10 mouse cellular contexts compared by ENCODE assay signal in genomic region chr5:125021298-125021697, GRCm38 (mm10). TPM values are rescaled to one million over a fixed set of nuclear protein-coding genes. Genes with fewer than 3 reads are reported as not detected.
A peak's percentile ranks its signal among the peaks of the same experiment; 100 is the strongest.
DNase-seq lines count a peak whose midpoint lies in the region; ATAC-seq and TF ChIP-seq lines count a peak whose summit lies in the region.
"Had no signal": no experiment of that assay in that cellular context is flagged by ENCODE, and none has a peak within 500 bp of the region (broad histone marks: within the 10 kb centered on the region; RNA-seq: fewer than 3 reads in every experiment).

No protein-coding gene starts in this region.

- intact Hi-C loops in heart, postnatal 36 days (cut with DNase I) = no loop called here

- TF ChIP-seq CTCF in intestine, postnatal 0 days (IDR thresholded peaks at IDR 0.05; ENCODE audit: low read depth) = no peak

- no peak for ATAC-seq in intestine, postnatal 0 days

- peak; percentile 44 for DNase-seq in kidney, adult 9 months
- no peak for DNase-seq in kidney, postnatal 14 days
- DNase-seq in NIH3T3 (ENCODE audit: low read depth) = peak; percentile 21
- peak; percentile 89 for DNase-seq in cerebellum, adult 11-12 months
- DNase-seq in heart, postnatal 36 days = peak; percentile 65 to 66
- DNase-seq in frontal cortex, postnatal 36 days (ENCODE audit: low spot score in 2 of 2) = no peak
- DNase-seq in thymus, adult 18-20 months = no peak

- no peaks in the 10 kb centered on the region for H3K9me3 ChIP-seq in intestine, postnatal 0 days (ENCODE audit: control insufficient read depth)
- H3K9me3 ChIP-seq: neural tube, embryonic 12.5 days had no signal

- 80% methylated on average over 11 of the region's 11 CpGs for WGBS in intestine, postnatal 0 days

- H3K36me3 ChIP-seq in intestine, postnatal 0 days (ENCODE audit: control insufficient read depth, insufficient read depth) = peaks cover 89% of the 10 kb centered on the region

- H3K4me3 ChIP-seq in intestine, postnatal 0 days (ENCODE audit: low read depth, low read length) = no peak overlapping the region
- H3K4me3 ChIP-seq: erythroblast, embryonic 14.5 days; neural tube, embryonic 12.5 days had no signal

- no peak overlapping the region for H3K27ac ChIP-seq in intestine, postnatal 0 days (ENCODE audit: low read depth, low read length)
- H3K27ac ChIP-seq: neural tube, embryonic 12.5 days had no signal

- no peaks in the 10 kb centered on the region for H3K27me3 ChIP-seq in intestine, postnatal 0 days (replicated peaks; ENCODE audit: control insufficient read depth, insufficient read depth, low read length)
- H3K27me3 ChIP-seq: neural tube, embryonic 12.5 days had no signal

- H3K9ac ChIP-seq in intestine, postnatal 0 days (ENCODE audit: low read depth, low read length) = no peak overlapping the region
- H3K9ac ChIP-seq: neural tube, embryonic 12.5 days had no signal

- H3K4me1 ChIP-seq in intestine, postnatal 0 days (replicated peaks; ENCODE audit: control insufficient read depth, insufficient read depth, low read length) = no peaks in the 10 kb centered on the region
- H3K4me1 ChIP-seq: neural tube, embryonic 12.5 days had no signal

- no peak overlapping the region for H3K4me2 ChIP-seq in intestine, postnatal 0 days (replicated peaks; ENCODE audit: low read depth)
- H3K4me2 ChIP-seq: neural tube, embryonic 12.5 days had no signal

RNA-seq across cellular contexts. Expression of gene Rflna, which starts 18.3 kb away (rescaled TPM):
- under 1 TPM in 1 of 2 experiments, not detected in 1; 0.47 TPM for total RNA-seq in heart, postnatal 36 days (2021)
- 1.5 and 1.7 TPM in 2 replicates for polyA plus RNA-seq in intestine, postnatal 0 days (2015; fragmentation: Nextera tagmentation; extraction: Ambion mirVana)
- polyA plus RNA-seq: erythroblast, embryonic 14.5 days had no signal

Comparison
In these comparisons a context has a peak if more than half of its experiments do, and no peak if none do; other contexts are left out.
1. DNase-seq: peak in kidney, adult 9 months (single experiment), NIH3T3 (single experiment), cerebellum, adult 11-12 months (single experiment) and heart, postnatal 36 days (2 of 2); none in kidney, postnatal 14 days (single experiment), frontal cortex, postnatal 36 days (0 of 2) and thymus, adult 18-20 months (0 of 2).